Mouse (Mus musculus) liver, adult 2 months (tissue): ENCODE measurements around the gene Calcoco1.
A peak's percentile ranks its signal among the peaks of the same experiment; 100 is the strongest.

Experiments
- CTCF ChIP-seq: fragments of 200-500 bp; IDR thresholded peaks from 2 replicates; pipeline ENCODE4 v1.5.1; 2011; ENCODE audit warnings: low read depth, low read length, control low read depth
- POLR2A ChIP-seq: fragments of 200-500 bp; IDR thresholded peaks from 2 replicates; pipeline ENCODE4 v1.6.1; 2011; ENCODE audit warnings: low read length, control low read depth; ENCODE audit not compliant: insufficient read depth; ENCODE audit errors: extremely low read depth

GRCm38 (mm10) chr15:102665494-102665893 is 56.5 kb downstream of the Calcoco1 start:
- peak; percentile 66; the same call in 1 of the 2 replicates for TF ChIP-seq CTCF
- TF ChIP-seq POLR2A: no peak
